Mouse (Mus musculus) liver, embryonic 18 days (tissue): ENCODE results near the gene Tbx19. TPM values are rescaled to one million over a fixed set of nuclear protein-coding genes. Genes with fewer than 3 reads are reported as not detected.

Experiments used
- polyA plus RNA-seq: library from polyadenylated mRNA; depleted of rRNA; stranded (reverse); fragments of >200 nt; gene quantifications from 2 replicates; pipeline ENCODE4 v1.2.3, GENCODE M21; 2012; rRNA removed

Tbx19 gene
- polyA plus RNA-seq = 0.06 and 0.08 TPM in 2 replicates

GRCm38 (mm10) chr1:165160723-165161405, at the start of gene Tbx19:
Gene Tbx19, minus strand, starts transcription at chr1:165160773.

GRCm38 (mm10) chr1:165193880-165194661, 33.5 kb upstream of the Tbx19 start, which contains the start of gene Sft2d2:
Gene Sft2d2, minus strand, starts transcription at chr1:165194438.

Other genes starting within 250 kb of the Tbx19 start
- 0.35 and 0.60 TPM in 2 replicates for gene Xcl1, start 225.2 kb downstream of the Tbx19 start, polyA plus RNA-seq
- 10.1 and 10.5 TPM in 2 replicates for gene Sft2d2, start 33.7 kb upstream of the Tbx19 start, polyA plus RNA-seq
- 12.8 and 13.2 TPM in 2 replicates for gene Tiprl, start 76.2 kb upstream of the Tbx19 start, polyA plus RNA-seq
- gene Gpr161, start 135.0 kb upstream of the Tbx19 start, polyA plus RNA-seq = 0.08 and 0.12 TPM in 2 replicates